Mouse (Mus musculus) forebrain, embryonic 16.5 days (tissue): ENCODE results near the gene Ppox. TPM values are rescaled to one million over a fixed set of nuclear protein-coding genes. Genes with fewer than 3 reads are reported as not detected.
"Not testable (repeated sequence)": the region's sequence is repeated elsewhere in the genome, so short reads cannot be mapped to it uniquely, and the experiment has no call there.

Source experiments
- ATAC-seq: fragments of 200-750 bp; cut with Nextera tagmentation; 2 replicates; pipeline ENCODE4 v1.8.0; 2017; ENCODE audit warnings: mild to moderate bottlenecking, moderate library complexity
- H3K27ac ChIP-seq: fragments of 300-500 bp; sonication (generic); 2 replicates; pipeline ENCODE4 v1.5.1; 2014; ENCODE audit warnings: low read length, control low read depth
- H3K27me3 ChIP-seq: fragments of 300-500 bp; sonication (generic); replicated peaks from 2 replicates; pipeline ENCODE4 v1.6.1; 2014; ENCODE audit warnings: low read length; ENCODE audit not compliant: control insufficient read depth, insufficient read depth
- H3K36me3 ChIP-seq: fragments of 300-500 bp; sonication (generic); 2 replicates; pipeline ENCODE4 v1.6.1; 2014; ENCODE audit not compliant: control insufficient read depth, insufficient read depth
- H3K4me1 ChIP-seq: fragments of 300-500 bp; sonication (generic); replicated peaks from 2 replicates; pipeline ENCODE4 v1.6.1; 2014; ENCODE audit warnings: low read length; ENCODE audit not compliant: control insufficient read depth, insufficient read depth
- H3K4me2 ChIP-seq: fragments of 300-500 bp; sonication (generic); 2 replicates; pipeline ENCODE4 v1.6.1; 2014; ENCODE audit warnings: mild to moderate bottlenecking, low read length, control low read depth
- H3K4me3 ChIP-seq: fragments of 300-500 bp; sonication (generic); replicated peaks from 2 replicates; pipeline ENCODE4 v1.5.1; 2014; ENCODE audit warnings: mild to moderate bottlenecking, low read length, control low read depth
- H3K9ac ChIP-seq: fragments of 300-500 bp; sonication (generic); replicated peaks from 2 replicates; pipeline ENCODE4 v1.6.1; 2014; ENCODE audit warnings: low read depth, low read length, control low read depth
- H3K9me3 ChIP-seq: fragments of 300-500 bp; sonication (generic); 2 replicates; pipeline ENCODE4 v1.6.1; 2016; ENCODE audit warnings: low read length; ENCODE audit not compliant: control insufficient read depth
- WGBS: fragments of 180-500 bp; shearing (Covaris S2); extraction: QIAGEN DNeasy Blood & Tissue Kit; methylation state at CpG from one replicate; pipeline ENCODE4 v1.1.7; 2014; 5-methylcytosine and 5-hydroxymethylcytosine counted together
- polyA plus RNA-seq: library from polyadenylated mRNA; unstranded; fragments of >200 nt; fragmentation: Nextera tagmentation; extraction: Ambion mirVana; gene quantifications from 2 replicates; pipeline ENCODE4 v1.2.1, GENCODE M21; 2015

Gene Ppox
- polyA plus RNA-seq, 1 experiment from 2014 or later, result 49.2 TPM

DNA sequence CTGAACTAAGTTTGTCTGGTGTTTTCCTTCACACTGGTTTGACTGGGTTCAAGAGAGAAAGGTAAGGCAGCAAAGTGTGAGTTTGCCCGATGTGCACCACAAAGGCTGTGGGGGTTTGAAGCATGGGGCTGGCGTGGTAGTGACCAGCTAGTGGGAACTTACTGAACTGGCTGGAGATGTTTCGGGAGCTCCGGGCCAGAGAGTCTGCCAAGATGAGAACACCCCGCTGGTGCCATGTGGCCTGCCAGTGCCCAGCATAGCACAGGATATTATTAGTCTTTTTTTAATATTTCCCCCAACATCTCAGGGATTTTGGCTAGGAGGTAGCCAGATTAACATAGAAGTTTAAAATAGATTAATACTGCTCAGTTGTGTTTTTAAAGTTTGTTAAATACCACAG is 39.2 kb upstream of the Ppox start:
- no peaks in the 10 kb centered on the region; the same call in 1 of the 2 replicates for H3K27me3 ChIP-seq
- WGBS, result 14% methylated on average over 5 of the region's 5 CpGs
- no peaks in the 10 kb centered on the region for H3K4me1 ChIP-seq
- H3K36me3 ChIP-seq, result no peaks in the 10 kb centered on the region
- ATAC-seq, result no peak
- H3K9ac ChIP-seq, result no peak overlapping the region
- no peaks in the 10 kb centered on the region for H3K9me3 ChIP-seq
- H3K27ac ChIP-seq, result no peak overlapping the region
- H3K4me3 ChIP-seq, result no peak overlapping the region
- no peak overlapping the region for H3K4me2 ChIP-seq

DNA sequence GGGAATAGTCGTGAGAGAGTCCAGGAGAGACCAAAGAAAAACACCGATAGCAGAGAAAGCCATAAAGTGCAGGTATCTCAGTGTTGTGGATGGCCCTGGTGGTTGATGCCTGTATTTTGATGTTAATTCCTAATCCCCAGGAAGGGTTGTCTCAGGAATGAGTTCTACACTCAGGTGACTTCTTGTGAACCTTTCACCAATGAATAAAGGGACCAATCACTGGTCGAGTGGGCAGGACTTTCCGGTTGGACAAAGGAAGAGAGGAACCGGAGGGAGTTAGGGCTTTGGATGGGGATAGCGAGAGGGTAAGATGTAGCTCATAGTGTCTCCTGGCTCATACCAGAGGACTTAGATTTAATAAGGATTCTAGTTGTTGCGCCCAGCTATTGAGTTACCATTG is 38.8 kb upstream of the Ppox start:
- Histone ChIP-seq H3K9me3 (no peaks in the 10 kb centered on the region), H3K27me3 (no peaks in the 10 kb centered on the region; the same call in 1 of the 2 replicates), H3K4me3 (no peak overlapping the region), H3K27ac (no peak overlapping the region), H3K36me3 (no peaks in the 10 kb centered on the region), H3K4me2 (no peak overlapping the region), H3K4me1 (no peaks in the 10 kb centered on the region), H3K9ac (no peak overlapping the region)
- 10% methylated on average over 7 of the region's 7 CpGs for WGBS
- ATAC-seq, result no peak

DNA sequence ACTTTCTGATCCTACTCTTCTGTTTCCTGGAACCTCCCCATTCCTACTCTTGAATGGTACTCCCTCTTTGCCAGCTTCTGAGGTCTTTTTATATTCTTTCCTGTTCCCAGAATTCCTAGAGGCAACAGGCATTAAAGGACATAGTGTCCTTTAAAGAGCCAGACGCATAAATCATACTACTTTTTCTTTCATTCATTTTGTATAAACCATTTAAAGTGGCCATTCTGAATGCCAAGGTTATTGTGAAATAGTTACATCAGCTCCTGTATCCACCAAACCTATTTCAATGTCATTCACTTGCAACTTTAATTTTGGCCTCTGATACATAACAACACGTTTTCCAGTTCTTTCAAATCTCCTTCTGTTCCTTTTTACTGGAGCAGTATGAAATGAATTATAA is 28.3 kb upstream of the Ppox start:
- Histone ChIP-seq H3K4me1 (no peaks in the 10 kb centered on the region), H3K27ac (no peak overlapping the region), H3K36me3 (no peaks in the 10 kb centered on the region), H3K4me2 (no peak overlapping the region), H3K27me3 (no peaks in the 10 kb centered on the region; the same call in 1 of the 2 replicates), H3K9ac (no peak overlapping the region), H3K4me3 (no peak overlapping the region), H3K9me3 (no peaks in the 10 kb centered on the region)
- ATAC-seq, result no peak
- WGBS, result 65% methylated on average over 2 of the region's 2 CpGs

DNA sequence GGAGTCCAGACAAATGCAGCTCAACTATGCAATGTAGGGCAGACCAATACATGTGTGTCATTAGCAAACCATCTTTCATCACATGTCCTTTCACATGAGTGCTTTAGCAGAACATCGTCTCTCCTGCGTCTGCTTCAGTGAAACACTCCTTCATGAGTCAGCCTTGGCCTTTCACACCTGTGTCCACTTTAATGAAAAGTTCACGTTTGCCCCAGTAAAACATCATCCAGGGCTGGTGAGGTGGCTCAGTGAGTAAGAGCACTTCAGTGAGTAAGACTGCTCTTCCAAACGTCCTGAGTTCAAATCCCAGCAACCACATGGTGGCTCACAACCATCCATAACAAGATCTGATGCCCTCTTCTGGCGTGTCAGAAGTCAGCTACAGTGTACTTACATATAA is 25.2 kb upstream of the Ppox start:
- not testable (repeated sequence) for H3K4me1 ChIP-seq, H3K36me3 ChIP-seq, H3K4me3 ChIP-seq, H3K4me2 ChIP-seq, H3K27me3 ChIP-seq, H3K27ac ChIP-seq, ATAC-seq, H3K9ac ChIP-seq, H3K9me3 ChIP-seq
- WGBS, result 74% methylated on average over 5 of the region's 5 CpGs

DNA sequence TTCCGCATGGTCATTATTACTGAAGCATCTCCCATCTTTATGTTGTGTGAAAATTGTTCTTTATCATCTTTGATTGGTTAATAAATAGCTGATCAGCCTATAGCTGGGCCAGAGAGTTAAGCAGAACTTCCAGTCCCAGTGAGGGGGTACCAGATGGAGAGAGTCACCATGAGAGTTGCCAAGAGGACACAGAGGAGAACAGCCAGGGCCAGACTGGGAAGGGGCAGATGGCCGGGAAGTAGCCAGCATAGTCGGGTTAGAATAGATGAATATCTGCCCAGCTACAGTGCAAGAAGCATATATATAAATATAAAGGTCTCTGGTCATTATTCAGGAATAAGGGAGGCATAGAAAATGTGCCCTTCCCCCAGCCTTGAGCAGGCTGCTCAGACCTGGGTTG is 17.2 kb upstream of the Ppox start:
- H3K9me3 ChIP-seq, result no peaks in the 10 kb centered on the region
- H3K4me1 ChIP-seq, result peaks cover 6% of the 10 kb centered on the region
- H3K36me3 ChIP-seq, result no peaks in the 10 kb centered on the region
- H3K4me3 ChIP-seq, result no peak overlapping the region
- H3K9ac ChIP-seq, result no peak overlapping the region
- 63% methylated on average over 3 of the region's 3 CpGs for WGBS
- H3K27ac ChIP-seq, result no peak overlapping the region
- H3K27me3 ChIP-seq, result peaks cover 21% of the 10 kb centered on the region
- ATAC-seq, result no peak
- no peak overlapping the region for H3K4me2 ChIP-seq

DNA sequence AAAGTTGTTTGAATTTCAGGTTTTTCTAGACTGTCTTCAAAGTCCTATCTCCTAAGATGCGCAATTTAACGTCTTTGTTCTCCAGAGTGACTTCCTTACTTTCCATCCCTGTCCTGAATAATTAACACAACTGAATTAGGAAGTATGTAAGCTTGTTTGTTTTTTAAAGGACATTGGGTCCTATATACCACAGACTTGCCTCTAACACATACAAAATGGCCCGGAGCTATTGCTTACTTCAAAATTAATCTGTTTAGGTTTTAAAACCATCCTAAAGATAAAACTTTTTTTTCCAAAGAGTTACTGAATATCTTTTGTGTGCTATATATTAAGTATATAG is 14.0 kb upstream of the Ppox start:
- H3K4me3 ChIP-seq, result peak overlapping the region; percentile 94
- peak overlapping the region; percentile 95 for H3K9ac ChIP-seq
- H3K4me1 ChIP-seq, result peaks cover 7% of the 10 kb centered on the region
- no peaks in the 10 kb centered on the region for H3K9me3 ChIP-seq
- WGBS, result 14% methylated on average over 3 of the region's 3 CpGs
- H3K4me2 ChIP-seq, result peak overlapping the region; percentile 64
- H3K27me3 ChIP-seq, result peaks cover 21% of the 10 kb centered on the region
- H3K27ac ChIP-seq, result peak overlapping the region; percentile 94
- no peaks in the 10 kb centered on the region for H3K36me3 ChIP-seq
- ATAC-seq, result peak; percentile 22; the same call in 1 of the 2 replicates

DNA sequence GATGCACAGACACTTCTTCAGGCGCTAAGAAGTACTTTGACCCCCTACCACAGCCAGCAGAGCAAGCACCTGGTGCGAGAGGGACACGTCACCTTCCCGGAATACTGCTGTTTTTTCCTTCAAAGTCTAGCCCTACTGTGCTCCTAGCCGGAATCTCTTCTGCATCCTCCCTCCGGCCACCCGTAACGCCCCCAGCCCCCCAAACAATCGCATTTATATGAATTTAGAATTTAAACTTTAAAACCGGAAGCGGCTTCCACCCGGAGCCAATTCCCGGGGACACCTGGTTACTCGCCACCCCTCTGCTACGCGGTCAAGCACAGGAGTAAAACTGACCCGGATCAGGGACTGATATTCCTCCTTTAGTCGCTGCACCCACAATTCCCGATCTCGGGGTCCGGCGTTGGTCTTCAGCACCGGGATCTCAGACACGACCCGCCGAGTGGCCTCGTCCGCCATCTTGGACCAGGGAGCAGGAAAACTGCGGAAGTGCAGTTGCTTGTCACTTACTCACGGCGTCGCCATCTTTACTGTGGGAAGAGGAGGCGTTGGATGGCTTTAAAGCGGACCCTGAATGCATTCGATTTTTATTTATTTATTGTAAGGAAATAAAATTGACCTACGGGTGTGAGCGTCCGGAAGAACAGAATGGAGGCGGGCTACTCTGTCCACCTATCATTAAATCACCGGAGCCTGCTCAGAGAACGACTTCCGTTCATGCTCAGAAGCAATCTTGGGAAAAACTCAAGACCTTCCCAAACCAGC is 13.5 kb upstream of the Ppox start, which contains the start of gene Ufc1:
Gene Ufc1 (minus strand): TSS at position 727 of the 765 bp plus-strand sequence.
- Histone ChIP-seq H3K4me3 (peak within 1 kb of the TSS; percentile 94), H3K9ac (peak within 1 kb of the TSS; percentile 95), H3K9me3 (no peaks in the 10 kb centered on the region), H3K27me3 (peaks cover 21% of the 10 kb centered on the region), H3K27ac (peak within 1 kb of the TSS; percentile 94), H3K4me2 (peak within 1 kb of the TSS; percentile 64), H3K4me1 (peaks cover 7% of the 10 kb centered on the region), H3K36me3 (peaks cover 2% of the 10 kb centered on the region; the same call in 1 of the 2 replicates)
- under 1% methylated on average over 42 of the region's 42 CpGs for WGBS
- ATAC-seq, result peak; percentile 82

DNA sequence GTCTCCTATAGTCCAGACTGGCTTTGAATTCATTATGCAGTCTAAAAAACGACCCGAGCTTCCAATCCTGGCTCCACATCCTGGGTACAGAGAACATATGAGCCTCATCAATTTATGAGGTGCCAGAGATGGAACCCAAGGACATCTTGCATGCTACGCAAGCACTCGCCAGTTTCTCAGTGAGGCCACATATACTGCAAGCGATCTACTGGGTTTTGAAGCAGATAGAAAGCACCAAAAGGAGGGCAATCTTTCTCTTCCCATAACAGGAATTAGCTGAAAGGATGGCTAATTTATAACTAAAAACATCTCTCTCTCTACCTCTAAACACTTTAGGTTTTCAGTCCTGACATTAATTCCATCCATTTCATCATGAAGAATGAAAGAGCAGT is 12.9 kb upstream of the Ppox start:
- Histone ChIP-seq H3K9ac (peak overlapping the region; percentile 95), H3K36me3 (peaks cover 5% of the 10 kb centered on the region; the same call in 1 of the 2 replicates), H3K4me1 (peaks cover 7% of the 10 kb centered on the region), H3K4me3 (peak overlapping the region; percentile 94), H3K4me2 (peak overlapping the region; percentile 64), H3K27me3 (peaks cover 21% of the 10 kb centered on the region), H3K27ac (peak overlapping the region; percentile 94), H3K9me3 (no peaks in the 10 kb centered on the region)
- WGBS, result 40% methylated on average over 5 of the region's 5 CpGs
- ATAC-seq, result no peak

DNA sequence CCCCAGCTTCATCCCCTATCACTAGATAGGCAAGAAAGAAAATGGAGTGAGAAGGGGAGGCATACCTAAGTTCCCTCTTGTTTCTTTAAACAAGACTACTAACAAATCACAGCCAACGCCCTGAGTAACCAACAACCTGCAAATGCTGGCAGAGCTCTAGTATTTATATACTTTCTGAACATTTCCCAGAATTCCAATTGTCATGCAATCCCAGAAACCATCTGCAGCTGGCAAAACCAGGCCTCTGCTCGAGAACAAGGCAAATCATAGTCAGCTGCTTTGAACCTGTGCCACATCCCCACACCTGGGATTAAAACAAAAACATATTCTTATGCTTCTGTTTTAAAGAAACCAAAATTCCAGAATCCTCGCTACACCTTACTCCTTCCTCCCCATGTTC is 12.4 kb upstream of the Ppox start:
- H3K4me3 ChIP-seq, result no peak overlapping the region
- 89% methylated on average over 3 of the region's 3 CpGs for WGBS
- ATAC-seq, result no peak
- peaks cover 5% of the 10 kb centered on the region; the same call in 1 of the 2 replicates for H3K36me3 ChIP-seq
- no peak overlapping the region for H3K27ac ChIP-seq
- H3K27me3 ChIP-seq, result peaks cover 21% of the 10 kb centered on the region
- no peaks in the 10 kb centered on the region for H3K9me3 ChIP-seq
- no peak overlapping the region for H3K9ac ChIP-seq
- peak overlapping the region; percentile 64 for H3K4me2 ChIP-seq
- peaks cover 8% of the 10 kb centered on the region for H3K4me1 ChIP-seq
